Mouse (Mus musculus) embryonic facial prominence, embryonic 10.5 days (tissue): ENCODE measurements around the gene Alppl2. TPM values are rescaled to one million over a fixed set of nuclear protein-coding genes. Genes with fewer than 3 reads are reported as not detected.
A peak's percentile ranks its signal among the peaks of the same experiment; 100 is the strongest.

Experiments used
- DNase-seq: peaks from one replicate; pipeline ENCODE4 v3.0.0-alpha.2; 2017; ENCODE audit warnings: low spot score
- H3K27ac ChIP-seq: fragments of 300-500 bp; sonication (generic); replicated peaks from 2 replicates; pipeline ENCODE4 v1.5.1; 2016; ENCODE audit warnings: mild to moderate bottlenecking
- H3K27me3 ChIP-seq: fragments of 300-500 bp; sonication (generic); replicated peaks from 2 replicates; pipeline ENCODE4 v1.6.1; 2016; ENCODE audit warnings: low read depth, mild to moderate bottlenecking; ENCODE audit not compliant: poor library complexity, severe bottlenecking
- H3K36me3 ChIP-seq: fragments of 300-500 bp; sonication (generic); replicated peaks from 2 replicates; pipeline ENCODE4 v1.6.1; 2016; ENCODE audit warnings: mild to moderate bottlenecking, moderate library complexity
- H3K4me1 ChIP-seq: fragments of 300-500 bp; sonication (generic); 2 replicates; pipeline ENCODE4 v1.6.1; 2016
- H3K4me3 ChIP-seq: fragments of 300-500 bp; sonication (generic); 2 replicates; pipeline ENCODE4 v1.5.1; 2016; ENCODE audit warnings: mild to moderate bottlenecking, moderate library complexity
- H3K9me3 ChIP-seq: fragments of 300-500 bp; sonication (generic); 2 replicates; pipeline ENCODE4 v1.6.1; 2016; ENCODE audit warnings: mild to moderate bottlenecking
- WGBS: fragments of 180-500 bp; shearing (Covaris S2); methylation state at CpG from one replicate; pipeline ENCODE4 v1.1.7; 2016; 5-methylcytosine and 5-hydroxymethylcytosine counted together
- polyA plus RNA-seq: library from polyadenylated mRNA; unstranded; fragments of >200 nt; fragmentation: Nextera tagmentation; extraction: Ambion mirVana; gene quantifications from 2 replicates; pipeline ENCODE4 v1.2.1, GENCODE M21; 2016

Gene Alppl2
- polyA plus RNA-seq, 1 experiment from 2014 or later, result not detected

DNA sequence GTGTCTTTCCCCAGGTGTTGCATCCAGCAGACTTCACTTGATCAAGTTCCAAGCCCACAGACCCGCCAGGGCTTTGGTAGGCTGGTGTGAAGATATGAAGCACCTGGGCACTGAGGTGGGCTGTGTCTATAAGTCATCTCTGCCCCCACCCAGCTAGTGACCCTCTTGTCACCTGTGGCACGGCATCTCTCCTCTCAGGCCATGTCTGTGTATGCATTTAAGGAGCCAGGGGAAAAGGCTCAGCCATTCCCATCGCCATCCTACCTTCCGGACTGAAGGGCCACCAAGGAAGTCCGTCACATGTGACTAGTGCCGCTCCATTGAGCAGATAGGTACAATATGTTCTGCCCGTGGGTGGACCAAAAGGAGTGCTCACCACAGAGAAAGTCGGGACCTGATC is 5.9 kb upstream of the Alppl2 start:
- Histone ChIP-seq H3K4me3 (no peak overlapping the region), H3K27me3 (peaks cover 35% of the 10 kb centered on the region), H3K4me1 (peaks cover 14% of the 10 kb centered on the region), H3K9me3 (no peaks in the 10 kb centered on the region), H3K36me3 (no peaks in the 10 kb centered on the region), H3K27ac (no peak overlapping the region)
- WGBS, result 83% methylated on average over 8 of the region's 8 CpGs
- no peak for DNase-seq

DNA sequence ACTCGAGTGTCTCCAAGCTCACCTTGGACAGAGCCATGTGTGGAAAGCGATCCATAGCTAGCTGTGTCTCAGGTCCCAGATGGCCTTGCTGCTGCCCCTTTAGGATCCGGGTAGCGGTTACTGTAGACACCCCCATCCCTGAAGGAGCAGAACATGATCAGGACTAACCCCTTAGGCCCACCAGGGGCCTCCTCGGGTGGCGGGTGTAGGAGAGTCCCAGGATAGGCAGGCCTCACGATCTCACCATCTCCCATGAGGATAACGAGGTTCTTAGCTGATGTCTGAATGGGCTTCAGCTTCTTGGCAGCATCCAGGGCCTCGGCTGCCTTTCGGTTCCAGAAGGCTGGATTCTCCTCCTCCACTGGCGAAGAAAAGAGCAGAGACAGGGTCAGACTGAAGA is 477 bp downstream of the Alppl2 start:
- Histone ChIP-seq H3K9me3 (no peaks in the 10 kb centered on the region; the same call in 1 of the 2 replicates), H3K27me3 (no peaks in the 10 kb centered on the region), H3K4me1 (no peaks in the 10 kb centered on the region), H3K4me3 (no peak overlapping the region), H3K36me3 (no peaks in the 10 kb centered on the region), H3K27ac (no peak overlapping the region)
- 91% methylated on average over 11 of the region's 11 CpGs for WGBS
- DNase-seq, result no peak

GRCm38 (mm10) chr1:87086964-87087363 is 2.8 kb downstream of the Alppl2 start:
- no peaks in the 10 kb centered on the region for H3K36me3 ChIP-seq
- no peak overlapping the region for H3K27ac ChIP-seq
- H3K9me3 ChIP-seq, result no peaks in the 10 kb centered on the region; the same call in 1 of the 2 replicates
- no peaks in the 10 kb centered on the region for H3K4me1 ChIP-seq
- no peak overlapping the region for H3K4me3 ChIP-seq
- WGBS, result 75% methylated on average over 17 of the region's 17 CpGs
- peak; percentile 19 for DNase-seq
- H3K27me3 ChIP-seq, result no peaks in the 10 kb centered on the region

GRCm38 (mm10) chr1:87086196-87086595 is 3.5 kb downstream of the Alppl2 start:
- 70% methylated on average over 4 of the region's 4 CpGs for WGBS
- H3K27me3 ChIP-seq, result no peaks in the 10 kb centered on the region
- no peaks in the 10 kb centered on the region; the same call in 1 of the 2 replicates for H3K9me3 ChIP-seq
- no peaks in the 10 kb centered on the region for H3K36me3 ChIP-seq
- H3K27ac ChIP-seq, result no peak overlapping the region
- H3K4me1 ChIP-seq, result no peaks in the 10 kb centered on the region
- no peak for DNase-seq
- no peak overlapping the region for H3K4me3 ChIP-seq

DNA sequence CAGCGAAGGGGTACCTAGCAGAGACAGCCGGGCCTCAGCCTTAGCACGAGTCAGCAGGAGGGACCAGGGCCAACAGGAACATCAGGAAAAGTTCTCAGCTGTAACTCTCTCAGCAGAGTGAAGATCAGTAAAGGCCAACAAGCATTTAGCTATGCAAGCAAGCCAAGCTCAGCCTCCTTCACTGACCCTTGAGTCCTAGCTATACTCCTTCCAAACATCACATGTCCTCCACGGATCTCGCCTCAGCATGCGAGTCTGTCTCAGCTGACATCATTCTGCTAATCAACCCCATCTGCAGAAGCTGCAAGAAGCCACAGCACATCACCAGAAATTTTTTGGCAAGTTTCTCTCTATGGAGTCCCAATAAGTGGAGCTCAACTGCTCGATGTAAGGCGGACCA is 16.0 kb downstream of the Alppl2 start:
- Histone ChIP-seq H3K36me3 (no peaks in the 10 kb centered on the region), H3K27me3 (no peaks in the 10 kb centered on the region), H3K9me3 (no peaks in the 10 kb centered on the region), H3K4me3 (no peak overlapping the region), H3K4me1 (peaks cover 9% of the 10 kb centered on the region; the same call in 1 of the 2 replicates), H3K27ac (no peak overlapping the region)
- DNase-seq, result no peak
- WGBS, result 83% methylated on average over 8 of the region's 8 CpGs

DNA sequence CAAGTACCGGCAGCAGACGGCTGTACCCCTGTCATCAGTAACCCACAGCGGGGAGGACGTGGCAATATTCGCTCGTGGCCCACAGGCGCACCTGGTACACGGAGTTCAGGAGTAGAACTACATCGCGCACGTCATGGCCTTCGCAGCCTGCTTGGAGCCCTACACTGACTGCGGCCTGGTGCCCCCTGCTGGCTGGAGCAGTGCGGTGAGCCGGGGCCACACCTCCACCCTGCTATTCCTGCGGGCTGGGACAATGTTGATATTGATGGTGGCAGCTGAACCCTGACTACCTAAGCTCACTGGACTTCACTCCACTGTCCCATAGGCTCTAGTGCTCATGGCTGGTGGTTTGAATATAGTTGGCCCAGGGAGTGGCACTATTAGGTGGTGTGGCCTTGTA is 19.0 kb downstream of the Alppl2 start:
- no peak overlapping the region for H3K27ac ChIP-seq
- WGBS, result 49% methylated on average over 16 of the region's 16 CpGs
- no peak overlapping the region for H3K4me3 ChIP-seq
- H3K36me3 ChIP-seq, result no peaks in the 10 kb centered on the region
- H3K9me3 ChIP-seq, result no peaks in the 10 kb centered on the region
- H3K27me3 ChIP-seq, result no peaks in the 10 kb centered on the region
- peaks cover 15% of the 10 kb centered on the region; the same call in 1 of the 2 replicates for H3K4me1 ChIP-seq
- DNase-seq, result peak; percentile 38

GRCm38 (mm10) chr1:87060913-87061312 is 28.8 kb downstream of the Alppl2 start:
- H3K4me1 ChIP-seq, result peaks cover 15% of the 10 kb centered on the region
- H3K9me3 ChIP-seq, result 0 out of 2 replicates have a peak, but pooled peaks cover 4% of the 10 kb centered on the region
- no peak overlapping the region for H3K4me3 ChIP-seq
- no peak for DNase-seq
- H3K27me3 ChIP-seq, result no peaks in the 10 kb centered on the region
- H3K36me3 ChIP-seq, result no peaks in the 10 kb centered on the region
- H3K27ac ChIP-seq, result no peak overlapping the region

GRCm38 (mm10) chr1:87059042-87059665 is 30.6 kb downstream of the Alppl2 start:
- 84% methylated on average over 8 of the region's 8 CpGs for WGBS
- no peak overlapping the region for H3K27ac ChIP-seq
- H3K9me3 ChIP-seq, result 0 out of 2 replicates have a peak, but pooled peaks cover 4% of the 10 kb centered on the region
- no peaks in the 10 kb centered on the region for H3K27me3 ChIP-seq
- H3K36me3 ChIP-seq, result no peaks in the 10 kb centered on the region
- no peak overlapping the region for H3K4me3 ChIP-seq
- DNase-seq, result no peak
- H3K4me1 ChIP-seq, result peaks cover 10% of the 10 kb centered on the region

- WGBS, result 79% methylated on average over 4 of the region's 4 CpGs
- Histone ChIP-seq H3K27me3 (no peaks in the 10 kb centered on the region), H3K9me3 (0 out of 2 replicates have a peak, but pooled peaks cover under 1% of the 10 kb centered on the region), H3K4me1 (peaks cover 2% of the 10 kb centered on the region; the same call in 1 of the 2 replicates), H3K4me3 (no peak overlapping the region), H3K36me3 (no peaks in the 10 kb centered on the region; the same call in 1 of the 2 replicates), H3K27ac (no peak overlapping the region)
- no peak for DNase-seq
Measured at GRCm38 (mm10) chr1:87057075-87057474, 32.7 kb downstream of the Alppl2 start.

DNA sequence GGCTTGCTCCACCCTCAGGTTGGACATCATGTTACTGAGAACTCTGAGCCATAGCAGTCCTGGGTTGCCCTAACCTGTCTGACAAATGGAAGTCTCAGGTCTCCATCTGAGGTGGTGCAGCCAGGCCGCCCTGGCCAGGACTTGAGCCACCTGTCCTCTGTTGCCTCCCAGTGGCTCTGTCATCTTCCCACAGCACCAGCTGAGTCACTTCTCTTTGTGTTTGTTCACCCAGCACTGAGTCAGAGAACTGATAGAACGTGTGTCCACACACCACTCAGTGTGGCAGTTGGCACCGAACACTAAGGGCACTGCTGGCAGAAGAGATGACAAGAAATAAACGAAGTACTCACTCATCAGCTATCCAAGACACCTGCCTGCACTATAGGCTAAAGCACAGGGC is 38.4 kb downstream of the Alppl2 start:
- Histone ChIP-seq H3K4me1 (peaks cover 2% of the 10 kb centered on the region; the same call in 1 of the 2 replicates), H3K4me3 (no peak overlapping the region), H3K27ac (no peak overlapping the region), H3K36me3 (peaks cover 25% of the 10 kb centered on the region), H3K9me3 (no peaks in the 10 kb centered on the region), H3K27me3 (no peaks in the 10 kb centered on the region)
- 91% methylated on average over 4 of the region's 4 CpGs for WGBS
- DNase-seq, result no peak

GRCm38 (mm10) chr1:87050700-87051099 is 39.0 kb downstream of the Alppl2 start:
- Histone ChIP-seq H3K4me3 (no peak overlapping the region), H3K27ac (no peak overlapping the region), H3K36me3 (peaks cover 31% of the 10 kb centered on the region), H3K4me1 (peaks cover 2% of the 10 kb centered on the region; the same call in 1 of the 2 replicates), H3K27me3 (no peaks in the 10 kb centered on the region), H3K9me3 (no peaks in the 10 kb centered on the region)
- DNase-seq, result no peak
- 78% methylated on average over 1 of the region's 1 CpGs for WGBS

DNA sequence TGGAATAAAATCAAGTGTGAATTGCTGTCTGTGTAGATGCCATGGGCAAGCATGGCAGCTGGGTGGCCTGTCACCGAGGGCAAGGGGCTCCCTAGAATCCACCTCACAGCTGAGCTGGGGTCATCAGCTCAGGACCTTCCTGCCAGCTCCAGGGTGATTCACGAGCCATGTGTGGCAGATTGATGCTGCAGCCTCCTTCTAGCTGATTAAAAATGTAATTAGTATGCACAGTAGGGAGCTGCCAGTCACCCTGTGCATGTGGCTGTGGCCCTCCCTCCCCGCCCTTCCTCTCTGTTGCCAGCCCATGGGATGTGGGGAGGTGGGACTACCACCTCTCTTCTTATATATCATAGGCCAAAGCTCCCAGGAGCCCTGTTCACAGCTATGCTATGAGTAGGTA is 39.7 kb downstream of the Alppl2 start:
- H3K36me3 ChIP-seq, result peaks cover 37% of the 10 kb centered on the region
- no peaks in the 10 kb centered on the region for H3K4me1 ChIP-seq
- H3K27me3 ChIP-seq, result no peaks in the 10 kb centered on the region
- no peak overlapping the region for H3K27ac ChIP-seq
- no peaks in the 10 kb centered on the region for H3K9me3 ChIP-seq
- WGBS, result 67% methylated on average over 3 of the region's 3 CpGs
- no peak for DNase-seq
- H3K4me3 ChIP-seq, result no peak overlapping the region

GRCm38 (mm10) chr1:87041814-87042438 is 47.8 kb downstream of the Alppl2 start:
- DNase-seq, result peak; percentile 80
- Histone ChIP-seq H3K36me3 (peaks cover 22% of the 10 kb centered on the region), H3K27me3 (no peaks in the 10 kb centered on the region), H3K27ac (no peak overlapping the region), H3K4me1 (peaks cover 13% of the 10 kb centered on the region), H3K4me3 (no peak overlapping the region), H3K9me3 (no peaks in the 10 kb centered on the region)
- WGBS, result 2% methylated on average over 1 of the region's 1 CpGs
